Mouse (Mus musculus): ENCODE measurements around the gene Zbtb1. TPM values are rescaled to one million over a fixed set of nuclear protein-coding genes. Genes with fewer than 3 reads are reported as not detected.

Gene Zbtb1
- polyA plus RNA-seq, 1 experiment from 2014 or later: 7.9 TPM

DNA sequence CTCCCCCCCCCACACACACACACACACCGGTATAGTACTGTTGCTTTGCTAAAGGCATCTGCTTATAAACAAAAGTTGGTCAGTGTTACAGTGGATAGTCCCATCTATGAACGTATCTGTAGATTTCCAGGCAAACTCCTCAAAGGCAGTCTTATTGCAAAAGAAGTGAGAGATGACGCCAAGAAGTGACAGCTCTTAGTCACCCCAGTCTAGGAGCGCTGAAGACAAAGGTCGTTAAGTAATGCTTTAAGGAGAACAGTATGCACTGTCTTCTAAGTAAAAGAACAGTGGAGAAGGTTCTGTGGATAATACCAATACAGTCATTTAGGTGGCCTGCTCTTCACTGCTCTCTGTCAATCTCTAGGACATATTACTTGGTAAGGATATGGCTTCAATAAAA lies 22.9 kb downstream of the Zbtb1 start:
- Histone ChIP-seq H3K4me1 (ENCODE audit: control insufficient read depth, insufficient read depth, low read length) (no peaks in the 10 kb centered on the region), H3K27ac (ENCODE audit: low read depth, low read length) (no peak overlapping the region), H3K9me3 (ENCODE audit: control insufficient read depth, low read length) (no peaks in the 10 kb centered on the region), H3K4me3 (ENCODE audit: low read depth, low read length) (no peak overlapping the region), H3K4me2 (ENCODE audit: low read depth) (no peak overlapping the region), H3K9ac (ENCODE audit: low read length) (no peak overlapping the region), H3K27me3 (ENCODE audit: control insufficient read depth, insufficient read depth, low read length) (no peaks in the 10 kb centered on the region), H3K36me3 (ENCODE audit: control insufficient read depth, insufficient read depth, low read length) (no peaks in the 10 kb centered on the region)
- no peak for ATAC-seq (ENCODE audit: insufficient read depth, low FRiP score, low TSS enrichment)
- no peak for DNase-seq (ENCODE audit: low spot score)
- WGBS: 86% methylated on average over 5 of the region's 5 CpGs

DNA sequence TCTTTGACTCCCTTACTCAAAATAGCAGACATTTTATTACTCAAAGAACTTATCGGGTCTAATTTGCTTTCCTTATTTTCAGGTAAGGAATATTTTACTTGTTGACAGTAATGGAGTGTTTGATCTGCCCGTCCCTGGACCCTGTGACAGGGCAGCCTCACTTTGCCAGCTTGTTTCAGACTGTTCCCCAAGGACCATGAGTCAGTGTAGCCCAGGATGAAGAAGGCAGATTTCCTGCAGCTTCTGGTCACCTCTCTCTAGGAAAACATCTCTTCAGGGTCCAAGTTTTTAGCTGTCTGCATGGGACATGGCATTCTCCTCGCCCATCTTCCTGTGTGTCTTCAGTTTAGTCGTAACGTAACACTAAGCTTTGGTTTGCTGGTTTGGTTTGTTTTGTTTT lies 27.2 kb downstream of the Zbtb1 start:
- ATAC-seq (ENCODE audit: insufficient read depth, low FRiP score, low TSS enrichment): no peak
- no peak for DNase-seq (ENCODE audit: low spot score)
- Histone ChIP-seq H3K27ac (ENCODE audit: low read depth, low read length) (no peak overlapping the region), H3K4me3 (ENCODE audit: low read depth, low read length) (no peak overlapping the region), H3K9ac (ENCODE audit: low read length) (no peak overlapping the region), H3K27me3 (ENCODE audit: control insufficient read depth, insufficient read depth, low read length) (no peaks in the 10 kb centered on the region), H3K4me1 (ENCODE audit: control insufficient read depth, insufficient read depth, low read length) (no peaks in the 10 kb centered on the region), H3K36me3 (ENCODE audit: control insufficient read depth, insufficient read depth, low read length) (no peaks in the 10 kb centered on the region), H3K9me3 (ENCODE audit: control insufficient read depth, low read length) (no peaks in the 10 kb centered on the region), H3K4me2 (ENCODE audit: low read depth) (no peak overlapping the region)
- WGBS: 85% methylated on average over 5 of the region's 5 CpGs

DNA sequence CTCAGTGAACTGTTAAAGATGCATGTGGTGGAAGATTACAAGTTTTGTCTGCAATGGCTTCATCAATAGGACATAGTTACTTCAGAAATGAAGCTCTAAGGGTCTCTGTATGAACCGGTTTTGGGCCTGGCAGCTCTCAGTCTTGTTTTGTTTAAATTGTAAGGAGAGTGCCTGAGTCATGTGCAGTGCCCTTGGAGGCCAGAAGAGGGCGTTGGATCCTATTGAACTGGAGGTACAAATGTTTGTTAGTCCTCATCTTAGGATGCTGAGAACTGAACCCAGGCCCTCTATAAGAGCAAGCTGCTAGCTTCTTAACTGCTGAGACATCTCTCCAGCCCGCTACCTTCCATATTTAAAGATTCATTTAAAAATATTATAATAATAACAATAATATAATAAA lies 31.6 kb downstream of the Zbtb1 start:
- Histone ChIP-seq H3K4me3 (ENCODE audit: low read depth, low read length) (no peak overlapping the region), H3K9ac (ENCODE audit: low read length) (no peak overlapping the region), H3K27ac (ENCODE audit: low read depth, low read length) (no peak overlapping the region), H3K4me2 (ENCODE audit: low read depth) (no peak overlapping the region), H3K36me3 (ENCODE audit: control insufficient read depth, insufficient read depth, low read length) (no peaks in the 10 kb centered on the region), H3K4me1 (ENCODE audit: control insufficient read depth, insufficient read depth, low read length) (peaks cover 6% of the 10 kb centered on the region), H3K27me3 (ENCODE audit: control insufficient read depth, insufficient read depth, low read length) (peaks cover 23% of the 10 kb centered on the region), H3K9me3 (ENCODE audit: control insufficient read depth, low read length) (no peaks in the 10 kb centered on the region)
- WGBS: 63% methylated on average over 3 of the region's 3 CpGs
- DNase-seq (ENCODE audit: low spot score): no peak
- ATAC-seq (ENCODE audit: insufficient read depth, low FRiP score, low TSS enrichment): no peak

DNA sequence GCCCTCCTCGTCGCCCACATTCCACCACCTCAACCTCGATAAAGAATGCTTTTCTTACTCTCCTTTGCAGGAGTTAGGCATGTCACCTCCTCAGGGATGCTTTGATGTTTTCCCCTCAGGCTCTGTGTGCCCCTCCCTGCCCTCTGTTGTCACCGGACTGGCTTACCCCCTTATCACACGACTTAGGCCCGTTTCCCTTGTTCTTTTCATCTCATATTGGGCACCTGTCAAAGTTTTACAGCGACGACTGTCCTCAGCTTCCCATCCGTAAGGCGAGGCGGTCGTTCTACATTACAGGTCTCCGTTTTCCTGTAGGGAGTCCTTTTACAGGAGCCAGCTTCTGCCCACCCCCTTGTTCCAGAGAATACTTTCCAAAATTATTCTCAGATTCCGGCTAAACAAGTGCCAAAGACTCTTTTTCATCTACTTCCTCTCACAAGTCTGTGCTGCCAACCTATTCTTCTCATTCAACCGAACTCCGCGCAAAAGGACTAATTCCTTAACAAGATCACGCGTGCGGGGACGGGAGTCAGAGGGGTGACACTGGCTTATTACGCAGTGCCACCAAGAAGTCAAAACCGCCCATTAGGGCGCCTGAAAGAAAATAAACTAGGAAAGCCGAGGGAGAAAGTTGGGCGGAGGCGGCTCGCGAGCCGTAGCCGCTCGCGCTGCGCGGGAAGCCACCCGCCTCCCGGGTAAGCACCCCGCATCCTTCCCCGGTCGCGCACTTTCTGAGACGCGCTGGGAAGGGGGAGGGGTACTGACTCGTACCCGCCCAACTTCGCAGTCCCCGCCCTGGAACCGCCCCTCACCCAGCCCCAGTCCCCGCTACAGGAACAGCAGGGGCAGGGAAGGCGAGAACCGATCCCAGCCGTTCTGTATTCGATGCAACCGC lies 33.2 kb downstream of the Zbtb1 start:
- Histone ChIP-seq H3K27me3 (ENCODE audit: control insufficient read depth, insufficient read depth, low read length) (peaks cover 36% of the 10 kb centered on the region), H3K4me3 (ENCODE audit: low read depth, low read length) (peak overlapping the region; percentile 63), H3K4me2 (ENCODE audit: low read depth) (peak overlapping the region; percentile 75), H3K9ac (ENCODE audit: low read length) (peak overlapping the region; percentile 66), H3K4me1 (ENCODE audit: control insufficient read depth, insufficient read depth, low read length) (peaks cover 6% of the 10 kb centered on the region), H3K9me3 (ENCODE audit: control insufficient read depth, low read length) (no peaks in the 10 kb centered on the region), H3K27ac (ENCODE audit: low read depth, low read length) (peak overlapping the region; percentile 78), H3K36me3 (ENCODE audit: control insufficient read depth, insufficient read depth, low read length) (no peaks in the 10 kb centered on the region)
- DNase-seq (ENCODE audit: low spot score) (peak; percentile 15), ATAC-seq (ENCODE audit: insufficient read depth, low FRiP score, low TSS enrichment) (peak; percentile 90)
- under 1% methylated on average over 52 of the region's 54 CpGs for WGBS

DNA sequence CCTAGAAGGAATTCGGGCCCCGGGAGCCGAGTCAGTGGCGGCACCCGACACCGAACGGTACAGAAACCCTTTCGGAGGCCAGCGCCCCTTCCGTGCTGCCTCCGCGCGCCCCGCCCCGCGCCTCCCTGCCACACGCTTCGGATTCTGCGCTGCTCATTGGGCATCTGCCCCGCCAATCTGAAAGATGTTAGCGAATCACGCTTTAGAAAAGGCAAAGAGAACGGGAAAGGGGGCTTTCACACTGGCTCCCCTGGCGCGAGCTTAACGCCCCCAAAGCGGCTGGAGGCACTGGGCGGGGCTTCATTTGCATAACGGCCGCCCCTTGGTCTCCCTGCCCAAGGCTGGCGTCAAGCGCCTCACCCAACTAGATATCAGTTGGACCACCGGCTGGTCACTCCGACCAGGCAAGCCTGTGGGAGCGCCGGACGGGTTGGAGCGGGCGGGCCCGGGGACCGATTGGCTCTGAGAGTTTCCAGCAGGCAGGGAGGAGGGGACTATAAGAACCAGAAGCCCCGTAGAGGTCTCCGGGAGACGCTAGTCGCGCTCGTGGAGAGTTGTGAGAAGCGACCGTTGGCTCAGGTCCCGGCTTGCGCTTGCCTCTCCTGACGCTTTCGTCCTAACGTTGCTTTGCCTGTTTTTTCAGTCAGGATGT lies 33.9 kb downstream of the Zbtb1 start, which contains the start of gene Hspa2:
Hspa2 (plus strand) TSS at position 291 of the 652 bp plus-strand sequence.
- H3K9me3 ChIP-seq (ENCODE audit: control insufficient read depth, low read length): no peaks in the 10 kb centered on the region
- peak; percentile 96 for ATAC-seq (ENCODE audit: insufficient read depth, low FRiP score, low TSS enrichment)
- H3K27me3 ChIP-seq (ENCODE audit: control insufficient read depth, insufficient read depth, low read length): peaks cover 36% of the 10 kb centered on the region
- peak within 1 kb of the TSS; percentile 78 for H3K27ac ChIP-seq (ENCODE audit: low read depth, low read length)
- peak; percentile 99 for DNase-seq (ENCODE audit: low spot score)
- H3K4me3 ChIP-seq (ENCODE audit: low read depth, low read length): peak within 1 kb of the TSS; percentile 63
- peak within 1 kb of the TSS; percentile 75 for H3K4me2 ChIP-seq (ENCODE audit: low read depth)
- WGBS: under 1% methylated on average over 54 of the region's 54 CpGs
- no peaks in the 10 kb centered on the region for H3K36me3 ChIP-seq (ENCODE audit: control insufficient read depth, insufficient read depth, low read length)
- H3K9ac ChIP-seq (ENCODE audit: low read length): peak within 1 kb of the TSS; percentile 66
- H3K4me1 ChIP-seq (ENCODE audit: control insufficient read depth, insufficient read depth, low read length): peaks cover 6% of the 10 kb centered on the region

DNA sequence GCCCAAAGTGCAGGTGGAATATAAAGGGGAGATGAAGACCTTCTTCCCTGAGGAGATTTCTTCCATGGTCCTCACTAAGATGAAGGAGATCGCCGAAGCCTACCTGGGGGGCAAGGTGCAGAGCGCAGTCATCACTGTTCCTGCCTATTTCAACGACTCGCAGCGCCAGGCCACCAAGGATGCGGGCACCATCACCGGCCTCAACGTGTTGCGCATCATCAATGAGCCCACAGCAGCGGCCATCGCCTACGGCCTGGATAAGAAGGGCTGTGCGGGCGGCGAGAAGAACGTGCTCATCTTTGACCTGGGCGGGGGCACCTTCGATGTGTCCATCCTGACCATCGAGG lies 34.7 kb downstream of the Zbtb1 start:
- H3K4me3 ChIP-seq (ENCODE audit: low read depth, low read length): peak overlapping the region; percentile 63
- peaks cover 36% of the 10 kb centered on the region for H3K27me3 ChIP-seq (ENCODE audit: control insufficient read depth, insufficient read depth, low read length)
- H3K4me2 ChIP-seq (ENCODE audit: low read depth): peak overlapping the region; percentile 75
- H3K4me1 ChIP-seq (ENCODE audit: control insufficient read depth, insufficient read depth, low read length): peaks cover 6% of the 10 kb centered on the region
- ATAC-seq (ENCODE audit: insufficient read depth, low FRiP score, low TSS enrichment) (no peak), DNase-seq (ENCODE audit: low spot score) (no peak)
- no peaks in the 10 kb centered on the region for H3K9me3 ChIP-seq (ENCODE audit: control insufficient read depth, low read length)
- WGBS: 9% methylated on average over 20 of the region's 20 CpGs
- no peaks in the 10 kb centered on the region for H3K36me3 ChIP-seq (ENCODE audit: control insufficient read depth, insufficient read depth, low read length)
- H3K27ac ChIP-seq (ENCODE audit: low read depth, low read length): no peak overlapping the region
- no peak overlapping the region for H3K9ac ChIP-seq (ENCODE audit: low read length)

DNA sequence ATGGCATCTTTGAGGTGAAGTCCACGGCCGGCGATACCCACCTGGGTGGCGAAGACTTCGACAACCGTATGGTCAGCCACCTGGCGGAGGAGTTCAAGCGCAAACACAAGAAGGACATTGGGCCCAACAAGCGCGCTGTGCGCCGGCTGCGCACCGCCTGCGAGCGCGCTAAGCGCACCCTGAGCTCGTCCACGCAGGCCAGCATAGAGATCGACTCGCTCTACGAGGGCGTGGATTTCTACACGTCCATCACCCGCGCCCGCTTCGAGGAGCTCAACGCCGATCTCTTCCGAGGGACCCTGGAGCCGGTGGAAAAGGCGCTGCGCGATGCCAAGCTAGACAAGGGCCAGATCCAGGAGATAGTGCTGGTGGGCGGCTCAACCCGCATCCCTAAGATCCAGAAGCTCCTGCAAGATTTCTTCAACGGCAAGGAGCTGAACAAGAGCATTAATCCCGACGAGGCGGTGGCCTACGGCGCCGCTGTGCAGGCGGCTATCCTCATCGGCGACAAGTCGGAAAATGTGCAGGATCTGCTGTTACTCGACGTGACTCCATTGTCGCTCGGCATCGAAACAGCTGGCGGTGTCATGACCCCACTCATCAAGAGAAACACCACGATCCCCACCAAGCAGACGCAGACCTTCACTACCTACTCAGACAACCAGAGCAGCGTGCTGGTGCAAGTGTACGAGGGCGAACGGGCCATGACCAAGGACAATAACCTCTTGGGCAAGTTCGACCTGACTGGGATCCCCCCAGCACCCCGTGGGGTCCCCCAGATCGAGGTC lies 35.3 kb downstream of the Zbtb1 start:
- peak; percentile 55 for DNase-seq (ENCODE audit: low spot score)
- H3K4me2 ChIP-seq (ENCODE audit: low read depth): peak overlapping the region; percentile 75
- H3K36me3 ChIP-seq (ENCODE audit: control insufficient read depth, insufficient read depth, low read length): no peaks in the 10 kb centered on the region
- peaks cover 36% of the 10 kb centered on the region for H3K27me3 ChIP-seq (ENCODE audit: control insufficient read depth, insufficient read depth, low read length)
- no peak overlapping the region for H3K27ac ChIP-seq (ENCODE audit: low read depth, low read length)
- WGBS: 3% methylated on average over 64 of the region's 64 CpGs
- H3K9ac ChIP-seq (ENCODE audit: low read length): no peak overlapping the region
- no peaks in the 10 kb centered on the region for H3K9me3 ChIP-seq (ENCODE audit: control insufficient read depth, low read length)
- ATAC-seq (ENCODE audit: insufficient read depth, low FRiP score, low TSS enrichment): no peak
- peaks cover 6% of the 10 kb centered on the region for H3K4me1 ChIP-seq (ENCODE audit: control insufficient read depth, insufficient read depth, low read length)
- peak overlapping the region; percentile 63 for H3K4me3 ChIP-seq (ENCODE audit: low read depth, low read length)

DNA sequence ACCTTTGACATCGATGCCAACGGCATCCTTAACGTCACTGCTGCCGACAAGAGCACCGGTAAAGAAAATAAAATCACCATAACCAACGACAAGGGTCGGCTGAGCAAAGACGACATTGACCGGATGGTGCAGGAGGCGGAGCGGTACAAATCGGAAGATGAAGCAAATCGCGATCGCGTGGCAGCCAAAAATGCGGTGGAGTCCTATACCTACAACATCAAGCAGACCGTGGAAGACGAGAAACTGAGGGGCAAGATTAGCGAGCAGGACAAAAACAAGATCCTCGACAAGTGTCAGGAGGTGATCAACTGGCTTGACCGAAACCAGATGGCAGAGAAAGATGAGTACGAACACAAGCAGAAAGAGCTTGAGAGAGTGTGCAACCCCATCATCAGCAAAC lies 35.9 kb downstream of the Zbtb1 start:
- no peak overlapping the region for H3K9ac ChIP-seq (ENCODE audit: low read length)
- H3K27me3 ChIP-seq (ENCODE audit: control insufficient read depth, insufficient read depth, low read length): peaks cover 36% of the 10 kb centered on the region
- H3K4me1 ChIP-seq (ENCODE audit: control insufficient read depth, insufficient read depth, low read length): peaks cover 6% of the 10 kb centered on the region
- DNase-seq (ENCODE audit: low spot score) (peak; percentile 44), ATAC-seq (ENCODE audit: insufficient read depth, low FRiP score, low TSS enrichment) (no peak)
- peak overlapping the region; percentile 12; the same call in 1 of the 2 replicates for H3K4me3 ChIP-seq (ENCODE audit: low read depth, low read length)
- H3K9me3 ChIP-seq (ENCODE audit: control insufficient read depth, low read length): no peaks in the 10 kb centered on the region
- H3K27ac ChIP-seq (ENCODE audit: low read depth, low read length): no peak overlapping the region
- H3K36me3 ChIP-seq (ENCODE audit: control insufficient read depth, insufficient read depth, low read length): no peaks in the 10 kb centered on the region
- H3K4me2 ChIP-seq (ENCODE audit: low read depth): 0 out of 2 replicates have a peak overlapping the region, but pooled peaks have one; percentile 12
- 3% methylated on average over 23 of the region's 23 CpGs for WGBS

Data from neural tube, embryonic 11.5 days (tissue).